Mouse (Mus musculus): ENCODE measurements at regions not wholly inside any gene's neighbourhood (a gene's known extent, or its start where the extent isn't known, plus 50 kb on each side); places are given as distances from the start of the nearest gene placed in this dataset.
A peak's percentile ranks its signal among the peaks of the same experiment; 100 is the strongest.

GRCm38 (mm10) chr4:58728641-58729040 is 58.9 kb downstream of the Olfr267 start:
- no peak for DNase-seq

DNA sequence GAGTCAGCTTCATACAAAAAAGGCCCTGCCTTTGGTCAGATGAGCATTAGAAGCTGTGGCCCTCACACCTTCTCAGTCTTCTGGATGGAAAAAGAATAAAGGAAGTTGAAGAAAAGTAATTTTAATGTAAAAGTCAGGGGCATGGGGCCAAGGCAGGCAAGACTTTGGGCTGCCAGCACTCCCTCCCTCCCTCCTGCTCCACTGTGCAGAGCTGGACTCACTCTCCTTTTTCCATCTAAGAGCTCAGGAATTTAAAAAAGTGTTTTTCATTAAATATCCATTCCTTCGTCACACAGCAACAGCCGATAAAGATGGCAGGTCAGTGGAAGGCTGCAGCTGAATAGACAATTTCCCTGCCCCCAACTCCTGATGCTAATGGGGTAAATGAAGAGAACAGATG is 61.1 kb downstream of the Olfr267 start:
- no peak for DNase-seq

DNA sequence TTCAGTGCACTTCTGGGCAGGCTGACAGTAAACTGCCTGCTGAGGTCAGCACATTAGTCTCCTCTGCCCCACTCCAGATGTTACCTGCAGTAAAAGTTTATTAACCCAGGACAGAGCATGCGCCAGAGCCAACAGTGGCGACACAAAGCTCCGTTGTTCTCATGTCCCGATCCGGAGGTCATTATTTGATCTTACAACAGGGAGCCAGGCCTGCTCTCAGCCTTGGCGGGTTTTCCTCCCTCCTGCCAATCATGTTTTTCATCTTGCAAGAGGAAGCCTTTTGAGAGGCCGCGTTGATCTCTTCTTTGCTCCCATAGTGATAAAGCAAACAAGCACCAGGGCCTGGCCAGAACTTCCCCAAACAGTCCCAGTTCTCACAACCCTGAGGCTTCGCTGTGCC is 64.7 kb downstream of the Olfr267 start:
- peak; percentile 20 for DNase-seq

DNA sequence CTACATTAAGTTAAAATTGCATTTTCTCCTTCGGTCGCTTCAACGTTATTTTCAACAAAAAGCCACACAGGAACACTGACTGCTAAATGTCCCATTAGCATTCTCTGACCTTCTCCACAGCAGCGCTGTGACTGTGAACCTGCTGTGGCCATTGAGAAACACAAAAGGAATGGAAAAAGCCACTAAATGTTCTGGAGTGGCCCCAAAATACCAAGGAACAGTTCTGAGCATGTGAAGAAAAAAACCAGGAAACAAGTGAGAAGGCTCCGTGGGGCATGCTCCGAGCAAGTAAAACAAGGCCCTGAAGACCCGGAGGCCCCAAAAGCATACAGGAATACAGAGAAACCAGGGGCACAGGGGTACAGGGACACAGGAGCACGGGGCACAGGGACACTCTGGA is 66.8 kb downstream of the Olfr267 start:
- no peak for DNase-seq

DNA sequence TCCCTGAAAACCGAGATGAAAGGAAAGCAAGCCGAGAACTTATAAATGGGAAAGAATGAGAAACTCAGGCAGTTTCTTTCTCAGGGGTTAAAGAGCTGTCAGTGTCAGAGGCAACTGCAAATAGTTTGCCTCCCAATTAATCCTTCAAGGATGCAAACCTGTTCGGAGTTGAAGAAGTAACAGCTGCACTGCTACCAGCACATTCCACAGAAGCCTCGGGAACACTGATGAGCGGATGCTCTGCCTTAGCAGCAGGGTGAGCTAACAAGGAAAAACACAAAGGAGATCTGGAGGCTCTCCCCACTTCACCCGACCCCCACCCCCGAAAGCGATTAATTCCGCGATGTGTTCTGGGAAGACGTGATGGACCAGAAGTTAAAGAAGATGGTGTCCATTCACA is 71.1 kb downstream of the Olfr267 start:
- no peak for DNase-seq

- no peak for DNase-seq
Observed at GRCm38 (mm10) chr4:58715846-58716245, 71.7 kb downstream of the Olfr267 start.

DNA sequence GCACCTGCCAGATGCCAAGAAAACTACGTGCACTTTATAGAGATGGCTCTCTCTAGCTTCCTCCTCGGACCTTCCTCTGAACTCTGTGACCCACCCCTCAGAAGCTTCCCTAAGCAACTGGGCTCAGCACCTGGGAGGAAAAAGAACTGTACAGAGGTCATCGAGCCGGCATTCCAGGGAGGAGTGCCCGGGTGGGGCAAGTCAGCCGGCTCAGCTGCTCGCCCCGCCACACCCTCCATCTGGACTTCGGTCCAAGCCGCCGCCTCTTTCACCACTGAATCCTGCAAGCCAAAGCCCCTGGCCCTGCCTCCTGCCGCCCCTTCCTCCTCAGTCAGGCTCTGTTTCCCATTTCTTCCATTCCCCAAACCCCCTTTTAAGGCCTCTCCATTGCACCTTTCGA is 73.3 kb downstream of the Olfr267 start:
- no peak for DNase-seq

DNA sequence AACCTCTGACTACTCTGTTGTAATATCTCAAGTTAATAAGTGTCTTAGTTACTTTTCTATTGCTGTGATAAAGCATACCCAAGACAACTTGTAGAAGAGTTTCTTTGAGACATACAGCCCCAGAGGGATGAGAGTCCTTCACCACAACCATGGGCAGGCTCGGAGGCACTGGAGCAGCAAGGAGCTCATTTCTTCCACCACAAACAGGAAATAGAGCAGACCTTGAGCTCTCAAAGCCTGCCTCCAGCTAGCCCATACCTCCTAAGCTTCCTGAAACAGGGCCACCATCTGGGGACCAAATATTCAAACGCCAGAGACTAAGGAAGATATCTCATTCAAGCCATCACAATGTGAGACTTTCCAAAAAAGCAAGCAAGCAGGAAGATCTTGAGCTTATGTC is 74.6 kb downstream of the Olfr267 start:
- DNase-seq, result no peak

DNA sequence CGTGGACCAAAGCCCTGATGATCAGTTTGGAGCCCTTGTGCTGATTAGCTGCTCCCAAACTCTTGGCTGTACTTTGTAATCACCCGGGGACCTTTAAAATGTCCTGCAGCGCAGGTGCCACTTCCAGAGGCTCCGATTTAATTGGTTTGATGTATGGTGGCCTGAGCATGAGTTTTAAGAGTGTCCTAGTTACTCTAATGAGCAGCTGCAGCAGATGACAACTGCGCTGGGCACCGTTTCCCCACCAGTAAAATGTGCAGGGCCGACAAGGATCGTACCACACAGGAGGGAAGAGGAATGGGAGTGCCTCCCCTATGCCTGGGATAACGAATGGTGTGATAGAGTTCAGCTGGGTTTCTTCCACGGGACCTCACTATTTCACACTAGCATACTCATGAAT is 75.3 kb downstream of the Olfr267 start:
- peak; percentile 81 for DNase-seq

- DNase-seq, result no peak
Observed at GRCm38 (mm10) chr4:58699236-58699798, 88.2 kb downstream of the Olfr267 start.

- DNase-seq, result no peak
Observed at GRCm38 (mm10) chr4:58698828-58699227, 88.7 kb downstream of the Olfr267 start.

DNA sequence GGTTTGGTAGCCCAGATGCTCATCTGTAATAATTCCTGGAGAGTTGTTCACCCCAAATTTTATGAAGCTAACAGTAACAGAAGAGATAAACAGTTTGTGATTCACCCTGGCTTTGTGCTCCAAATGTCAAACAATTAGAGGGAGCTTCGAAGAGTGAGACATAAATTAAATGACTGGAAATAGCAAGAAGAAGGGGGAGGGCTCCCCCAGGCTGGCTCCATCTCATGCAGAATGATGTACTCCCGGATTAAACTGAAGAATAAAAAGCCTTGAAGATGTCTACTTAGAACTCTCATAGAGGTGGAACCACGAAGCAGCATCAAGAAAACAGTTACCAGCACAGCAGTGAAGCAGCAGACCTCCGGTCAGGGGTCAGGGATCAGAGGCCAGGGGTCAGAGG is 90.8 kb downstream of the Olfr267 start:
- DNase-seq, result no peak

GRCm38 (mm10) chr4:58695281-58695680 is 92.2 kb downstream of the Olfr267 start:
- DNase-seq, result peak; percentile 76

DNA sequence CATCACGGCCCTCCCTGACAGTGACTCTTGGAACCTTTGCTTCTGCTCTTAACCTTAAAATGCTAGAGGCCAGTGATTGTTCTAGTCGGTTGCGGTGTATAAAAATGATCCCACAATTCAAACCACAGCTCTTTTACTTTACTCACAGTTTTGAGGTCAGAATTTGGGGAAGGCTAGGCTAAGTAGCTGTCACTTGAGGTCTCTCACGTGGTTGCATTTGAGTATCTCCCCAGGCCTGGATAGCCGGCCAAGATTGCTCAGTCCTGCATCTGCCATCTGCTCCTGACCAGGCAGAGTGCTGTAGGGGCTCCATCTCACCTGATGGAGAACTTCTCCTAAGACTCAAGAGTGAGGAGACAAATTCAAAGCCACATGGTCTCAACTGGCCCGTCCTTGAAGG is 94.5 kb downstream of the Olfr267 start:
- DNase-seq, result no peak

- DNase-seq, result no peak
Observed at GRCm38 (mm10) chr4:58681926-58682325, 105.6 kb downstream of the Olfr267 start.

DNA sequence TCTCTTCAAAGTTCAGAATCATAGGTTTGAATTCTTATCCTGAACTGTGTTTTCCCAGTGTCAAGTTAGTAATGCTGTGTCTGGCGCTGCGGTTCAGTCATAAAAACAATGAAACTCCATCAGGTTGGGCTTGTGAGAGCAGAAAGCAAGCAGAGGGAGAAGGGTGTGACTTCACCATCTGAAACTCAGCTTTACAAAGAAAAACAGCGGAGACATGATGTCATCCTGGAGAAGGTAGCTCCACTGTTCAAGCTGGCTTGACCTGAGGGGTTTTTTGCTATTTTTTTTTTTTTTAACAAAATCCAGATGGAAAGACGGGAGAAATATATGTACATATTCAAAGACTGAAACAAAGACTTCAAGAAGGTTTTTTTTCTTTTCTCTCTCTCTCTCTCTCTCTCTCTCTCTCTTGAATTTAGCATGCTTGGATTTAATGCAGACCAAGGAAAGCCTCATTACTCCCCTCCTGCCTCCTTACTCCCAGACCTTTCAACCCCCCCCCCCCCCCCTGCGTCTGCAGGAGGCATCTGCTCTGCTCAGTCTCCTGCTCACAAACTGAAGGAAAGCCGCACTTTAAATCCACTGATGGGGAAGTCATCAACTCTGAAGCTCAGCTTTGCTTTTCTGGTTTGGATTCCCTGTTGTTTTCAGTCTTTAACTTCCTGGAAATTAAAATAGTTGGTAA is 109.7 kb downstream of the Olfr267 start:
- no peak for DNase-seq

- DNase-seq, result peak; percentile 46
Observed at GRCm38 (mm10) chr4:58671406-58672035, 116.0 kb downstream of the Olfr267 start.

- no peak for DNase-seq
Observed at GRCm38 (mm10) chr4:58670906-58671250, 116.6 kb downstream of the Olfr267 start.

- DNase-seq, result peak; percentile 90
Observed at GRCm38 (mm10) chr4:58670107-58670905, 116.6 kb upstream of the Lpar1 start.

GRCm38 (mm10) chr4:58668368-58669153 is 114.9 kb upstream of the Lpar1 start:
- no peak for DNase-seq

GRCm38 (mm10) chr4:58663628-58664205 is 110.0 kb upstream of the Lpar1 start:
- DNase-seq, result no peak

DNA sequence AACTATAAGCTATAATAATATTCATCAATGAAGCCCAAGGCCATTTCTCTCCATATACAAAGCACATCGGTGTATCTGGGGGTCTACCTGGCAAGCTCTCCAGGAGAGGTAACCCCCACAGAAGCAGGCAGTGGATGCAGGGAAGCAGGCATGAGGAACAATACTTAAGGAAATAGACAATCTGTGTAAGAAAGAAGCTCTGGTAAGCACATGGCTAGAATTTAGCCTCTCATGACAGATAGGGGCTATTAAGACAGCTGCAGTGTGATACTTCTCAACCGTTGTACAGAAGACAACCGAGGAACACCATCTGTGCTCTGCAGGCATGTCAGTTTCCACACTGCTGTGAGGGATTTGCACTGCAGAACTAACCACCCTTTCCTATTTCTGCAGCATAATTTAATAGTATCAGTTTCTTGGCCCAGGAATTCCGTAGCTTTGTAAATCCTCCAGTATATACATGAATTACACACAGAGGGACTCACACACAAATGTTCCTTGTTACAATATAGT is 108.1 kb upstream of the Lpar1 start:
- DNase-seq, result no peak

All from retina, postnatal 1 day (tissue).